33 mouse cellular contexts compared by ENCODE assay signal in the genomic region with DNA sequence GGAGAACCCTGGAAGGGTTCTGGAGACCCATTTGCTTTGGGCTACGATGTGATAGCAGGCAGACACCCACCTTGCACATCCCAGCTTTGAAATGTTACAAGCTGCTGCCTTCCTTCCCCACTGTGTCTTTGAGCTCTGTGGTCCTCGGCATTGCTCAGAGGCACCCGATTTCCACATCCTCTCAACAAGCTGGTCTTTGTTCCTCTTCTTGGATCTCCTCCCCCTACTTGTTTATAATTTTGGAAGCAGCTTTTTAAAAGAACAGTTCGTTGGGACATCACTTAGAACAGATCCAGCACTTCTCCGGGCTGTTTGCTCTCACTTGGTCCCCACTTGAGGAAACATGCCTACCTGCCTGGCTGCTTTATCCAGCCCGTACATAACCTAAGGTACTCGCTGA. TPM values are rescaled to one million over a fixed set of nuclear protein-coding genes. Genes with fewer than 3 reads are reported as not detected.
DNase-seq lines count a peak whose midpoint lies in the region; ATAC-seq and TF ChIP-seq lines count a peak whose summit lies in the region.
"Had no signal": no experiment of that assay in that cellular context is flagged by ENCODE, and none has a peak within 500 bp of the region (broad histone marks: within the 10 kb centered on the region; RNA-seq: fewer than 3 reads in every experiment).

No protein-coding gene starts in this region.

- no peak for TF ChIP-seq CTCF in hindbrain, postnatal 0 days (IDR thresholded peaks at IDR 0.05; ENCODE audit: low read depth)

- peak overlapping the region; percentile 54; the same call in 1 of the 2 replicates for H3K27ac ChIP-seq in hindbrain, postnatal 0 days
- H3K27ac ChIP-seq in hindbrain, embryonic 10.5 days: no peak overlapping the region
- no peak overlapping the region for H3K27ac ChIP-seq in forebrain, embryonic 13.5 days
- H3K27ac ChIP-seq: embryonic facial prominence, embryonic 12.5 days; hindbrain, embryonic 14.5 days; kidney, embryonic 15.5 days; limb, embryonic 10.5 days; limb, embryonic 15.5 days; liver, embryonic 14.5 days; lung, embryonic 15.5 days; midbrain, embryonic 12.5 days; neural tube, embryonic 13.5 days had no signal

- no peak for DNase-seq in hindbrain, postnatal 0 days (ENCODE audit: low spot score)
- no peak for DNase-seq in hindbrain, embryonic 10.5 days (ENCODE audit: low spot score)
- DNase-seq in lung, postnatal 36 days: peak; percentile 14
- no peak for DNase-seq in lung, postnatal 4 days
- no peak for DNase-seq in thymus, postnatal 14 days
- no peak for DNase-seq in embryo, embryonic 9.5 days (ENCODE audit: extremely low spot score)
- DNase-seq: adrenal gland, postnatal 25 days; cerebellum, adult 2 months; cerebellum, postnatal 25 days; gastrocnemius, postnatal 14 days; heart, postnatal 36 days; kidney, adult 11 months; kidney, postnatal 36 days; layer of hippocampus, postnatal 36 days had no signal

- no peaks in the 10 kb centered on the region for H3K4me1 ChIP-seq in hindbrain, postnatal 0 days (ENCODE audit: insufficient read depth, low read length)
- H3K4me1 ChIP-seq in hindbrain, embryonic 10.5 days (replicated peaks): 0 out of 2 replicates have a peak, but pooled peaks cover 3% of the 10 kb centered on the region
- H3K4me1 ChIP-seq in forebrain, embryonic 13.5 days: no peaks in the 10 kb centered on the region
- H3K4me1 ChIP-seq: embryonic facial prominence, embryonic 12.5 days; kidney, embryonic 15.5 days; limb, embryonic 10.5 days; limb, embryonic 15.5 days had no signal

- no peak for ATAC-seq in hindbrain, postnatal 0 days
- ATAC-seq in hematopoietic stem cell, adult 5-6 weeks (replicated peaks in 1 of 2; ENCODE audit: insufficient read depth in 1 of 2, low FRiP score in 2 of 2, low TSS enrichment in 1 of 2, low read depth in 1 of 2, poor library complexity in 2 of 2, severe bottlenecking in 2 of 2): peak; percentile 17 to 49; a peak in 1 of 4 replicates
- no peak for ATAC-seq in forebrain, embryonic 13.5 days
- ATAC-seq: forebrain, embryonic 16.5 days; inflammation-experienced regulatory T-cells, adult 6 months had no signal

- no peak overlapping the region for H3K9ac ChIP-seq in hindbrain, postnatal 0 days (replicated peaks; ENCODE audit: low read length)
- no peak overlapping the region for H3K9ac ChIP-seq in forebrain, embryonic 13.5 days
- H3K9ac ChIP-seq: embryonic facial prominence, embryonic 12.5 days; hindbrain, embryonic 14.5 days; kidney, embryonic 15.5 days; limb, embryonic 15.5 days; liver, embryonic 14.5 days; lung, embryonic 15.5 days; midbrain, embryonic 12.5 days; neural tube, embryonic 13.5 days had no signal

- no peak overlapping the region for H3K4me3 ChIP-seq in hindbrain, postnatal 0 days (ENCODE audit: low read length)
- H3K4me3 ChIP-seq in hindbrain, embryonic 10.5 days: no peak overlapping the region
- no peak overlapping the region for H3K4me3 ChIP-seq in forebrain, embryonic 13.5 days
- H3K4me3 ChIP-seq: embryonic facial prominence, embryonic 12.5 days; kidney, embryonic 15.5 days; limb, embryonic 10.5 days; limb, embryonic 15.5 days; lung, embryonic 15.5 days; megakaryocyte, embryonic 14.5 days; midbrain, embryonic 12.5 days; neural tube, embryonic 13.5 days had no signal

- H3K4me2 ChIP-seq in hindbrain, postnatal 0 days (ENCODE audit: low read depth, low read length): no peak overlapping the region
- H3K4me2 ChIP-seq in forebrain, embryonic 13.5 days: no peak overlapping the region
- H3K4me2 ChIP-seq: embryonic facial prominence, embryonic 12.5 days; heart, embryonic 11.5 days; hindbrain, embryonic 14.5 days; kidney, embryonic 15.5 days; limb, embryonic 15.5 days; lung, embryonic 15.5 days; midbrain, embryonic 12.5 days; neural tube, embryonic 13.5 days had no signal

- 67% methylated on average over 7 of the region's 7 CpGs for WGBS in hindbrain, postnatal 0 days
- 84% methylated on average over 7 of the region's 7 CpGs for WGBS in hindbrain, embryonic 10.5 days
- WGBS in forebrain, embryonic 13.5 days: 79% methylated on average over 7 of the region's 7 CpGs

- no peaks in the 10 kb centered on the region for H3K27me3 ChIP-seq in hindbrain, postnatal 0 days (ENCODE audit: insufficient read depth, low read length)
- no peaks in the 10 kb centered on the region for H3K27me3 ChIP-seq in hindbrain, embryonic 10.5 days (ENCODE audit: insufficient read depth, poor library complexity, severe bottlenecking)
- H3K27me3 ChIP-seq in forebrain, embryonic 13.5 days: no peaks in the 10 kb centered on the region
- H3K27me3 ChIP-seq: embryonic facial prominence, embryonic 12.5 days; kidney, embryonic 15.5 days; limb, embryonic 15.5 days; lung, embryonic 15.5 days; midbrain, embryonic 12.5 days; neural tube, embryonic 13.5 days had no signal

- H3K9me3 ChIP-seq in hindbrain, postnatal 0 days (ENCODE audit: low read length): no peaks in the 10 kb centered on the region
- H3K9me3 ChIP-seq in hindbrain, embryonic 10.5 days: no peaks in the 10 kb centered on the region
- no peaks in the 10 kb centered on the region for H3K9me3 ChIP-seq in forebrain, embryonic 13.5 days (replicated peaks)
- H3K9me3 ChIP-seq: embryonic facial prominence, embryonic 12.5 days; kidney, embryonic 15.5 days; limb, embryonic 10.5 days; limb, embryonic 15.5 days; lung, embryonic 15.5 days; megakaryocyte, embryonic 14.5 days; midbrain, embryonic 12.5 days; neural tube, embryonic 13.5 days had no signal

- no peaks in the 10 kb centered on the region for H3K36me3 ChIP-seq in hindbrain, postnatal 0 days (ENCODE audit: insufficient read depth, low read length)
- peaks cover 91% of the 10 kb centered on the region for H3K36me3 ChIP-seq in hindbrain, embryonic 10.5 days
- H3K36me3 ChIP-seq in forebrain, embryonic 13.5 days (ENCODE audit: poor library complexity, severe bottlenecking): peaks cover 20% of the 10 kb centered on the region
- H3K36me3 ChIP-seq: embryonic facial prominence, embryonic 12.5 days; kidney, embryonic 15.5 days; limb, embryonic 10.5 days; limb, embryonic 15.5 days; lung, embryonic 15.5 days; neural tube, embryonic 13.5 days had no signal

RNA-seq across cellular contexts. Expression of gene Rfx4, which starts 22.1 kb away (rescaled TPM):
- total RNA-seq in hindbrain, postnatal 0 days (2014; rRNA removed): 16.7 and 21.5 TPM in 2 replicates
- polyA plus RNA-seq in hindbrain, postnatal 0 days (2015; fragmentation: Nextera tagmentation; extraction: Ambion mirVana): 16.1 and 17.1 TPM in 2 replicates
- 49.2 and 66.6 TPM in 2 replicates for polyA plus RNA-seq in hindbrain, embryonic 10.5 days (2016; fragmentation: Nextera tagmentation; extraction: Ambion mirVana)
- total RNA-seq in hematopoietic stem cell, adult 5-6 weeks (2017): not detected in 2 replicates
- 11.8 and 15.6 TPM in 2 replicates for polyA plus RNA-seq in forebrain, embryonic 13.5 days (2015; fragmentation: Nextera tagmentation; extraction: Ambion mirVana)
- total RNA-seq: adrenal gland, postnatal 25 days; heart, adult 18-20 months; MEL had no signal
- polyA plus RNA-seq: heart, embryonic 11.5 days; limb, embryonic 10.5 days; liver, embryonic 14.5 days; lung, embryonic 15.5 days; small intestine, adult 2 months; stomach, embryonic 14.5 days had no signal

Comparison
In these comparisons a context has a peak if more than half of its experiments do, and no peak if none do; other contexts are left out.
1. ATAC-seq: peak in hematopoietic stem cell, adult 5-6 weeks (2 of 2); none in hindbrain, postnatal 0 days (single experiment) and forebrain, embryonic 13.5 days (single experiment).